Mouse (Mus musculus): ENCODE results near the gene Gad1. TPM values are rescaled to one million over a fixed set of nuclear protein-coding genes. Genes with fewer than 3 reads are reported as not detected.

The Gad1 gene
- polyA plus RNA-seq, 1 experiment from 2014 or later, result 16.7 TPM

DNA sequence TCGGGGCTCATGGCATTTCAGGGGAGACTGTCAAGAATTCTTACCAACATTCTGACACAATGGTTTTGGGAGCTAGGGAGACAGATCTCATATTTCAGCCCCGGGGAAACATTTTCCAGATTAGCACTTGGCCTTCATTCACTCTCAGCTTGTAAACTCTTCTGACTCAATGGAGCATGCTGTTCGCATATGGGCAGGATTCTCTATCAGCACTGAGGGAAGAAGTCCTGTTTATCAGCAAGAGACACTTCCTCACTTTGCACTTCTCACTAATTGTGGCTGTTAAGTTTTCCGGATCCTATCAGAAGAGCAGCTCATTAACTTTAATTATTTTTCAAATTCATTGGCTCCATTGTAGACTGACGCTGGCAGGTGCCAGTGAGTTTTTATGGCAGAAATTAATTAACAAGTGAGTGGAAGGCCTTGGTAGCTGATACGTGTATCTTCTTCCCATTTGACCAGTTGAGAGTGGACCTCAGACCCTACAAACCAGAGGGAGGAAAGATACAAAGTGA is 92.5 kb downstream of the Gad1 start:
- ChIA-PET CTCF (interaction anchor here (0.8 to 2.2 kb wide), 5 partner anchors 15 to 25 kb away, joined by 3 to 7 read pairs (median 6); partner anchors contain the start of genes Gm26558 and Gorasp2), POLR2A (interaction anchor here (0.6 kb wide), 1 partner anchor 949 kb away, joined by 4 read pairs; no protein-coding TSS in a partner anchor)
- DNase-seq (ENCODE audit: low read depth, low spot score), result no peak
- in situ Hi-C loops (cut with MboI; ENCODE audit: low pct_unique_long_range_greater_than_20kb), result no loop called here
- no peak for ATAC-seq
- H3K27me3 ChIP-seq, result no peaks in the 10 kb centered on the region
- no peak for TF ChIP-seq CTCF (IDR thresholded peaks at IDR 0.05)

DNA sequence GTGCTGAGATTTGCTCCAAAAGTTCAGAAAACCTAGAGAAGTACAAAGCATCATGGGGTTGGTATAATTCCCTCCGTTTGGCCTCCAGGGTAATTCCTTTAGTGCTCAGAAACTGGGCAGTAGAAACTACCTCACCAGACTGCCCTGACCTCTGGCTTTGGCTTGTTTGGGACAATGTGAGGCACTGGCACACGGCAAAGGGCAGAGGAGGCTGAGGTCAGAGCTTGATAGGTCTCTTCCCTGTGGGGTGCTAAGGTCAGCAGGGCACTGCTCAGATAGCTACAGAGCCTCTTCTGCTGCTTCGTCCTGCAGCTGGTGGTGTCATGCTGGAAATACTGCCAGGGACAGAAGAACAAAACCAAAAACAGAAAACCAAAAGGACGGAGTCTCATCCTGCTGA is 94.8 kb downstream of the Gad1 start:
- no peak for DNase-seq (ENCODE audit: low read depth, low spot score)
- CTCF ChIA-PET, result no interaction called here
- POLR2A ChIA-PET, result no interaction called here
- in situ Hi-C loops (cut with MboI; ENCODE audit: low pct_unique_long_range_greater_than_20kb), result no loop called here
- H3K27me3 ChIP-seq, result no peaks in the 10 kb centered on the region
- ATAC-seq, result no peak
- TF ChIP-seq CTCF (IDR thresholded peaks at IDR 0.05), result no peak

DNA sequence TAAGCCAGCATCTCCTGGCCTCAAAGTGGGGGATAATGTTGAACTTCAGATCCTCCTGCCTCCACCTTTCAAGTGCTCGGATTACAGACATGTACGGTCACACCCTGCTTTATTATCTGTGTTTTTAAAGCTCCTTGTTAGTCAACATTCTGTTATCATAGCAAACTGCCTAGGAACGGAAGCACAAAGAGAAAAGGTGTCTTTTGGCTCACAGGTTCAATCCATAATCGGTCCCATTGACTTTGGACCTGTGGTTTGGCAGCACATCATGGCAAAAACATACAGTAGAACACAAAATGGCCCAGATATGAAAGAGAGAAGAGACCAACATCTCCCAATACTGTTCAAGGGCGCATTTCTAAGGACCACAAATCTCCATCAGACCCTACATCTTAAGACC is 95.4 kb downstream of the Gad1 start:
- ChIA-PET CTCF (no interaction called here), POLR2A (no interaction called here)
- DNase-seq (ENCODE audit: low read depth, low spot score) (no peak), ATAC-seq (no peak)
- in situ Hi-C loops (cut with MboI; ENCODE audit: low pct_unique_long_range_greater_than_20kb), result no loop called here
- no peaks in the 10 kb centered on the region for H3K27me3 ChIP-seq
- TF ChIP-seq CTCF (IDR thresholded peaks at IDR 0.05), result no peak

DNA sequence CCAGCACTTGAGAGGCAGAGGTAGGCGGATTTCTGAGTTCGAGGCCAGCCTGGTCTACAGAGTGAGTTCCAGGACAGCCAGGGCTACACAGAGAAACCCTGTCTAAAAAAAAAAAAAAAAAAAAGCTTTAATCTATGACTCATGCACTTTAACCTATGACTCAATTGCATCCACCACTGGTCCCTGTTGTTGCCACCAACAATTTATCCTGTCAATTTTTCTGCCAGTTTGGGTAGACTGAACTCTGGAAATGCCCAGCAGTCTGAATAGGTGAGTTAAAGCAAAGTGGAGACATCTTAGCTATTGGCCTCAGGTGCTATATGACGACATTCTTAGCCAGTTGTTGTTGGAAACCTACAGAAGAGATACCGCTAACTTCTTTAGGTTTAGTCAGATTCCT is 96.6 kb downstream of the Gad1 start:
- in situ Hi-C loops (cut with MboI; ENCODE audit: low pct_unique_long_range_greater_than_20kb), result no loop called here
- ChIA-PET CTCF (no interaction called here), POLR2A (interaction anchor here (1.5 kb wide), 1 partner anchor 11 kb away, joined by 6 read pairs; the partner anchor contains the start of gene Gorasp2)
- no peaks in the 10 kb centered on the region for H3K27me3 ChIP-seq
- no peak for ATAC-seq
- no peak for DNase-seq (ENCODE audit: low read depth, low spot score)
- no peak for TF ChIP-seq CTCF (IDR thresholded peaks at IDR 0.05)

Other genes starting within 250 kb of the Gad1 start
- gene Sp5, start 78.1 kb upstream of the Gad1 start, polyA plus RNA-seq (2021), result not detected
- gene Erich2, start 44.3 kb upstream of the Gad1 start, polyA plus RNA-seq (2021), result 58.0 TPM
- 121 TPM for gene Gorasp2, start 108.5 kb downstream of the Gad1 start, polyA plus RNA-seq (2021)
- 2.0 TPM for gene Gm26558, start 109.0 kb downstream of the Gad1 start, polyA plus RNA-seq (2021)